In genomic region chr3:113634220-113634619, GRCm38 (mm10) we compare ENCODE assay signal across 27 mouse cellular contexts. TPM values are rescaled to one million over a fixed set of nuclear protein-coding genes. Genes with fewer than 3 reads are reported as not detected.
"Had no signal": no experiment of that assay in that cellular context is flagged by ENCODE, and none has a peak within 500 bp of the region (broad histone marks: within the 10 kb centered on the region; RNA-seq: fewer than 3 reads in every experiment).

No protein-coding gene starts in this region.

- H3K27me3 ChIP-seq: embryonic facial prominence, embryonic 12.5 days; embryonic facial prominence, embryonic 13.5 days; embryonic facial prominence, embryonic 15.5 days; forebrain, embryonic 12.5 days; forebrain, embryonic 13.5 days; forebrain, embryonic 15.5 days had no signal

- H3K27ac ChIP-seq: embryonic facial prominence, embryonic 10.5 days; embryonic facial prominence, embryonic 12.5 days; embryonic facial prominence, embryonic 13.5 days; embryonic facial prominence, embryonic 15.5 days; forebrain, embryonic 10.5 days; forebrain, embryonic 12.5 days; forebrain, embryonic 13.5 days; forebrain, embryonic 15.5 days; gastrocnemius, adult 2 months; heart, adult 2 months had no signal

- H3K9ac ChIP-seq: embryonic facial prominence, embryonic 12.5 days; embryonic facial prominence, embryonic 13.5 days; embryonic facial prominence, embryonic 15.5 days; forebrain, embryonic 12.5 days; forebrain, embryonic 13.5 days; forebrain, embryonic 15.5 days; forebrain, postnatal 0 days had no signal

- H3K4me1 ChIP-seq: embryonic facial prominence, embryonic 12.5 days; embryonic facial prominence, embryonic 13.5 days had no signal

- H3K4me2 ChIP-seq: embryonic facial prominence, embryonic 12.5 days; embryonic facial prominence, embryonic 13.5 days; embryonic facial prominence, embryonic 15.5 days; forebrain, embryonic 12.5 days; forebrain, embryonic 13.5 days; forebrain, embryonic 15.5 days had no signal

- H3K9me3 ChIP-seq: embryonic facial prominence, embryonic 10.5 days; embryonic facial prominence, embryonic 12.5 days; embryonic facial prominence, embryonic 13.5 days; embryonic facial prominence, embryonic 15.5 days; forebrain, embryonic 10.5 days; forebrain, embryonic 12.5 days; forebrain, embryonic 13.5 days; forebrain, embryonic 15.5 days had no signal

- H3K4me3 ChIP-seq: embryonic facial prominence, embryonic 10.5 days; embryonic facial prominence, embryonic 12.5 days; embryonic facial prominence, embryonic 13.5 days; embryonic facial prominence, embryonic 15.5 days; erythroblast, embryonic 14.5 days; forebrain, embryonic 10.5 days; forebrain, embryonic 12.5 days; forebrain, embryonic 13.5 days; forebrain, embryonic 15.5 days; gastrocnemius, adult 2 months; heart, adult 2 months had no signal

- H3K36me3 ChIP-seq: embryonic facial prominence, embryonic 10.5 days; embryonic facial prominence, embryonic 12.5 days; embryonic facial prominence, embryonic 13.5 days; embryonic facial prominence, embryonic 15.5 days; forebrain, embryonic 10.5 days; forebrain, embryonic 12.5 days; forebrain, embryonic 15.5 days had no signal

- ATAC-seq: forebrain, embryonic 13.5 days; forebrain, embryonic 14.5 days; forebrain, embryonic 15.5 days; forebrain, embryonic 16.5 days; forebrain, postnatal 0 days had no signal

- DNase-seq: cerebellum, adult 9-10 months; cerebellum, adult 9-11 months; cerebellum, postnatal 10 days; cerebellum, postnatal 14 days; cerebellum, postnatal 25 days; cerebellum, postnatal 36 days; embryo, embryonic 11 days; forebrain, postnatal 0 days; gastrocnemius, adult 2 months; gastrocnemius, postnatal 10 days; gastrocnemius, postnatal 14 days; gastrocnemius, postnatal 25 days; gastrocnemius, postnatal 36 days; heart, adult 11 months; heart, adult 18-20 months; heart, adult 2 months had no signal

RNA-seq across cellular contexts. Expression of gene Amy1, which starts 27.7 kb away (rescaled TPM):
- polyA plus RNA-seq: erythroblast, embryonic 14.5 days had no signal
